In genomic region chr5:111218111-111218891, GRCm38 (mm10) we compare ENCODE assay signal across 11 mouse cellular contexts.
DNase-seq lines count a peak whose midpoint lies in the region; ATAC-seq and TF ChIP-seq lines count a peak whose summit lies in the region.
"Had no signal": no experiment of that assay in that cellular context is flagged by ENCODE, and none has a peak within 500 bp of the region (broad histone marks: within the 10 kb centered on the region; RNA-seq: fewer than 3 reads in every experiment).

No protein-coding gene starts in this region.

- peak overlapping the region; percentile 54; the same call in 1 of the 2 replicates for H3K27ac ChIP-seq in heart, embryonic 15.5 days
- peak overlapping the region; percentile 88 for H3K27ac ChIP-seq in forebrain, embryonic 15.5 days (replicated peaks)
- peak overlapping the region; percentile 21; the same call in 1 of the 2 replicates for H3K27ac ChIP-seq in hindbrain, postnatal 0 days
- H3K27ac ChIP-seq in midbrain, embryonic 15.5 days: peak overlapping the region; percentile 80

- no peak overlapping the region for H3K4me2 ChIP-seq in heart, embryonic 15.5 days
- H3K4me2 ChIP-seq in forebrain, embryonic 15.5 days (replicated peaks): no peak overlapping the region
- H3K4me2 ChIP-seq in hindbrain, postnatal 0 days (ENCODE audit: low read depth, low read length): no peak overlapping the region
- H3K4me2 ChIP-seq in midbrain, embryonic 15.5 days: no peak overlapping the region
- H3K4me2 ChIP-seq: embryonic facial prominence, embryonic 15.5 days had no signal

- 65% methylated on average over 6 of the region's 6 CpGs for WGBS in heart, embryonic 15.5 days
- 66% methylated on average over 6 of the region's 6 CpGs for WGBS in forebrain, embryonic 15.5 days
- WGBS in hindbrain, postnatal 0 days: 56% methylated on average over 6 of the region's 6 CpGs
- WGBS in midbrain, embryonic 15.5 days: 65% methylated on average over 6 of the region's 6 CpGs

- 0 out of 2 replicates have a peak, but pooled peaks cover 3% of the 10 kb centered on the region for H3K36me3 ChIP-seq in heart, embryonic 15.5 days
- peaks cover 2% of the 10 kb centered on the region; the same call in 1 of the 2 replicates for H3K36me3 ChIP-seq in forebrain, embryonic 15.5 days
- peaks cover 3% of the 10 kb centered on the region for H3K36me3 ChIP-seq in hindbrain, postnatal 0 days (ENCODE audit: insufficient read depth, low read length)
- H3K36me3 ChIP-seq in midbrain, embryonic 15.5 days (replicated peaks): peaks cover 1% of the 10 kb centered on the region; the same call in 1 of the 2 replicates

- peaks cover 27% of the 10 kb centered on the region for H3K4me1 ChIP-seq in heart, embryonic 15.5 days (replicated peaks)
- peaks cover 86% of the 10 kb centered on the region for H3K4me1 ChIP-seq in forebrain, embryonic 15.5 days
- peaks cover 38% of the 10 kb centered on the region for H3K4me1 ChIP-seq in hindbrain, postnatal 0 days (ENCODE audit: insufficient read depth, low read length)
- H3K4me1 ChIP-seq in midbrain, embryonic 15.5 days: peaks cover 84% of the 10 kb centered on the region

- TF ChIP-seq CTCF in hindbrain, postnatal 0 days (IDR thresholded peaks at IDR 0.05; ENCODE audit: low read depth): no peak

- no peak overlapping the region for H3K9ac ChIP-seq in heart, embryonic 15.5 days
- H3K9ac ChIP-seq in forebrain, embryonic 15.5 days (replicated peaks): no peak overlapping the region
- no peak overlapping the region; the same call in 1 of the 2 replicates for H3K9ac ChIP-seq in hindbrain, postnatal 0 days (replicated peaks; ENCODE audit: low read length)
- H3K9ac ChIP-seq in midbrain, embryonic 15.5 days: no peak overlapping the region
- H3K9ac ChIP-seq: embryonic facial prominence, embryonic 15.5 days; liver, postnatal 0 days had no signal

- no peaks in the 10 kb centered on the region for H3K27me3 ChIP-seq in heart, embryonic 15.5 days
- H3K27me3 ChIP-seq in forebrain, embryonic 15.5 days: no peaks in the 10 kb centered on the region
- H3K27me3 ChIP-seq in hindbrain, postnatal 0 days (ENCODE audit: insufficient read depth, low read length): no peaks in the 10 kb centered on the region
- no peaks in the 10 kb centered on the region for H3K27me3 ChIP-seq in midbrain, embryonic 15.5 days (replicated peaks)
- H3K27me3 ChIP-seq: embryonic facial prominence, embryonic 15.5 days had no signal

- intact Hi-C loops in heart, postnatal 10 days (cut with DNase I): no loop called here

- DNase-seq in heart, postnatal 10 days: no peak
- DNase-seq in hindbrain, postnatal 0 days (ENCODE audit: low spot score): no peak
- no peak for DNase-seq in layer of hippocampus, postnatal 36 days
- DNase-seq: liver, postnatal 0 days; thymus, postnatal 14 days had no signal

- ATAC-seq in heart, embryonic 15.5 days (replicated peaks; ENCODE audit: insufficient number of reproducible peaks, insufficient read depth, low FRiP score, low read depth): no peak
- ATAC-seq in forebrain, embryonic 15.5 days (replicated peaks): no peak
- no peak for ATAC-seq in hindbrain, postnatal 0 days
- ATAC-seq in midbrain, embryonic 15.5 days (replicated peaks): no peak
- no peak for ATAC-seq in inflammation-experienced regulatory T-cells, adult 6 months
- no peak for ATAC-seq in CD4-positive, CD25-positive, alpha-beta regulatory T cell, adult 4 months
- ATAC-seq: liver, postnatal 0 days had no signal

- no peaks in the 10 kb centered on the region for H3K9me3 ChIP-seq in heart, embryonic 15.5 days (replicated peaks)
- H3K9me3 ChIP-seq in forebrain, embryonic 15.5 days: no peaks in the 10 kb centered on the region
- no peaks in the 10 kb centered on the region for H3K9me3 ChIP-seq in hindbrain, postnatal 0 days (ENCODE audit: low read length)
- no peaks in the 10 kb centered on the region for H3K9me3 ChIP-seq in midbrain, embryonic 15.5 days
- H3K9me3 ChIP-seq: embryonic facial prominence, embryonic 15.5 days had no signal

- no peak overlapping the region for H3K4me3 ChIP-seq in heart, embryonic 15.5 days
- H3K4me3 ChIP-seq in forebrain, embryonic 15.5 days: no peak overlapping the region
- H3K4me3 ChIP-seq in hindbrain, postnatal 0 days (ENCODE audit: low read length): no peak overlapping the region
- no peak overlapping the region for H3K4me3 ChIP-seq in midbrain, embryonic 15.5 days
- H3K4me3 ChIP-seq: embryonic facial prominence, embryonic 15.5 days had no signal

Comparison
In these comparisons a context has a peak if more than half of its experiments do, and no peak if none do; other contexts are left out.
1. H3K27ac ChIP-seq: peak in every context shown above with its lines; median percentile 88 in forebrain, embryonic 15.5 days; 80 in midbrain, embryonic 15.5 days; 54 in heart, embryonic 15.5 days; 21 in hindbrain, postnatal 0 days.